Mouse (Mus musculus) stomach, postnatal 0 days (tissue): Measurements from ENCODE around the gene Gm20715.

Source experiments
- CTCF ChIP-seq: IDR thresholded peaks from 2 replicates; pipeline ENCODE4 v1.5.1; 2016; ENCODE audit warnings: antibody characterized with exemption, low read depth, mild to moderate bottlenecking, moderate library complexity
- EP300 ChIP-seq: optimal IDR thresholded peaks from 2 replicates; pipeline ENCODE3; 2016; ENCODE audit warnings: antibody characterized with exemption

DNA sequence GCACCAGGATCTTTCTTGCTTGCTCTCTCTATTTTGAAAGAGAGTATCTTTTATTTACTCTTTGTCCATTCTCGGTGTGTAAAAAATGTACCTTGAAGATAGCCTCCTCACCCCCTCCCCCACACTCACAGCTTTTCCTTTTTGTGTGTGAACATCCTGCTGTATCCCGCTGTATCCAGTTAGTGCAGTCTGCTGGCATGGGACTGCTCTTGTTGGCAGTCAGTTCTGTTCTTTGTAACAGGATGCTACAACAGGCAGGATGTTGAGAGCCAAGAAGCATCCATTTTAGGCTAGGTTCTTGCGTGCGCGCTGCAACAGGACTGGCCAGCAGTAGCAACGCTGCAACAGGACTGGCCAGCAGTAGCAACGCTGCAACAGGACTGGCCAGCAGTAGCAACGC is 23.1 kb upstream of the Gm20715 start:
- TF ChIP-seq CTCF (no peak), EP300 (no peak)
